Mouse (Mus musculus) thymus, adult 2 months (tissue): ENCODE results near the gene Zdhhc14.

ENCODE experiments used
- CTCF ChIP-seq: fragments of 200-500 bp; IDR thresholded peaks from 2 replicates; pipeline ENCODE4 v1.5.1; 2012; ENCODE audit warnings: mild to moderate bottlenecking, control low read depth, low read length, moderate library complexity, borderline replicate concordance; ENCODE audit not compliant: control insufficient read depth, poor library complexity, insufficient read depth; ENCODE audit errors: extremely low read depth
- POLR2A ChIP-seq: fragments of 200-500 bp; IDR thresholded peaks from 2 replicates; pipeline ENCODE4 v1.6.1; 2012; ENCODE audit warnings: mild to moderate bottlenecking, low read length, control low read depth, moderate library complexity; ENCODE audit not compliant: control insufficient read depth, poor library complexity, insufficient read depth; ENCODE audit errors: extremely low read depth

GRCm38 (mm10) chr17:5467177-5467576 is 25.2 kb upstream of the Zdhhc14 start:
- TF ChIP-seq CTCF (no peak), POLR2A (no peak)
